Mouse (Mus musculus) liver (tissue): Measurements from ENCODE around the gene Eya2.
A peak's percentile ranks its signal among the peaks of the same experiment; 100 is the strongest.

Source experiments
- DNase-seq: peaks from one replicate; pipeline ENCODE4 v3.0.0-alpha.2; 2020; ENCODE audit warnings: mixed read lengths

The Eya2 gene

DNA sequence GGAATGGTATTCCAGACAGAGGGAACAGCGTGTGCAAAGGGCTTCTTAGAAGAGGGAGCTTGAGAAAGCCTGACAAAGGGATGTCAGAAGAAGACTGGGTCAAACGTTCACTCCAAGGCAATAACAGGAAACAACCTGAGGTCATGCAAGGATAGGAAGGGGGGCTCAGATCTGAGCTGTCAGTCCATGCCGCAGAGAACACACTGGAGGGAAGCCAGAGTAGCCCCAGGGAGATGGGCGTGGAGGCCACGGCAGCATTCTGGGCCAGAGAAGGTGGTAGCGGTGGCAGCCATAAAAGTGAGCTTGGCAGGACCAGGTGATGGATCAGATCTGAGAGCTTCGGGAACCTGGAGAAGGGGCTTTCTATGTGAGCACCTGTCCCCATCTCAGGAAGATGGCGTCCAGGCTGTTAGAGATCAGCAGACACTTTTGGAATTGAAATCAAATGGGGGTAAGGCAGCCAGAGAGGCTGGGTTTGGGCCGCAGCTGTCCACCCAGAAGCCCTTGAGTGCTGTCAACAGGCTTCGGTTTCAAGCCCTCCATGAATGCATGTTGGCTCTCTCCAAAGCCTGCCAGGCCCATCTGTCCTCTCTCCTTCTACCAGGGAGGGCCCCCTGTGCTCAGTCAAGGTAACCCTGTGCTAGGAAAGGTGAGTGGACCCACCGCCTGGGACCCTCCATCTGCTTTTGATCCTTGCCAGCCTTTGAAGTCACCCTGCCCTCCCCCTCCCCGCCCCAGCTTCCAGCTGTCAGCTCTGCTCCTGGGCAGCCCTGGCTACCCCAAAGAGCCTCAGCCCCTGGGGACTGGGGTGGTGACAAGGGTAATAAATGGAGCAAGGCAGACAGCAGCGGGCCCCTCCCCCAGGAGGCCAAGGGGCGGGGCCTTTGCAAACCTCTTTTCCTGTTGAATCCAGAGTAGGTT lies 58.4 kb downstream of the Eya2 start:
- DNase-seq = peak; percentile 53

- DNase-seq = no peak
These were observed 59.3 kb downstream of the Eya2 start for GRCm38 (mm10) chr2:165654151-165654550.

- no peak for DNase-seq
These were observed 60.1 kb downstream of the Eya2 start for GRCm38 (mm10) chr2:165654696-165655491.

DNA sequence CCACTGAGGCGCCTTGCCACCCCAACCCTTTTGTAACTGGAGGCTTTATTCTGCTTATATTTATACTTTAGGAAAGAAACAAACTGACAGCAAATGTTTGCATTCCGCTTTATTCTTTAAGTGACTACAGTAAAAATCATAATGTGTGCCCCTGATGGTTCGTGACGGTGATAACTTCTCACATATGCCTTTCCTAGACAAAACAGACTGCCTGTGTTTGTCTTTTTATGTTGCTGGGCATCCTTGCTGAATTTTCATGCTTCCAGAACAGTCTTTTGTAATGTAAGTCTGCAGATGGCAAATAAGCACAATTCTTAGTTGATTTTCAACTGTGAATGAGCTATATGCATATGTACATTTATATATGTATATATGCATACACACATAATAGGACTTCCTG lies 61.7 kb downstream of the Eya2 start:
- no peak for DNase-seq

DNA sequence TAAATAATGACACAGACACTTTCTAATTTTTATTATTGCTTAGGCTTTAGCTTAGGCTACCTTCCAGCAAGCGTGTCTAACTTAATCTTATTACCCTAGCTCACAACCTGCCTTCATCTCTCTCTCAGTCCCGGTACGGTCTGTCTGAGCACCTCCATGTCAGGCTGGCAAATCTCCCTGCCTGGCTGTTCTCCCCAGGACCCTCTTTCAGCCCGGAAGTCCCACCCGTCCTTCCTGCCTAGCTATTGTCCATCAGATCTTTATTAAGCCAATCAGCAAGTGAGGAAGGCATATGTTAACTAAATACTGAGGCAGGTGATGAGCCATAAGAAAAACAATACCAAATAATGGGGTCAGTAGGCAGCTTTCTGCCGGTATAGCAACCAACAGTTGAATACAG lies 62.1 kb downstream of the Eya2 start:
- no peak for DNase-seq

GRCm38 (mm10) chr2:165659552-165659951 lies 64.7 kb downstream of the Eya2 start:
- DNase-seq = no peak

GRCm38 (mm10) chr2:165663266-165663665 lies 68.4 kb downstream of the Eya2 start:
- DNase-seq = no peak

DNA sequence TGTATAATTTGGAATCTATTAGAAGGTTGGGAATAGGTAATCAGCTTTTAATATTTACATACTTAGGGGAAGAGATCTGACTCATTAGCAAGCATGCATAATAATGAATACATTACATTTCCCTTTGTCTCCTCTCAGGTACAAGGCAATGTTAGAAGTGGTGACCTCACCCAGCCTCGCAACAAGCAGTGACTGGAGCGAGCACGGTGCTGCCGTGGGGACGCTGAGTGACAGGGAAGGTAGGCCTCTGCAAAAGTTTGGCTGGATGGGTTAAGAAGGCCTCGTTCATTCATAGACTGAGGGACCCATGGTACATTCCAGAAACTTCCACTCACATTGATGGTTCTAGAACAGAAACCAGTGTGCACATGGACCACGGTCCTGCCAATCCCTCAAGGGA lies 69.8 kb downstream of the Eya2 start:
- DNase-seq = no peak

DNA sequence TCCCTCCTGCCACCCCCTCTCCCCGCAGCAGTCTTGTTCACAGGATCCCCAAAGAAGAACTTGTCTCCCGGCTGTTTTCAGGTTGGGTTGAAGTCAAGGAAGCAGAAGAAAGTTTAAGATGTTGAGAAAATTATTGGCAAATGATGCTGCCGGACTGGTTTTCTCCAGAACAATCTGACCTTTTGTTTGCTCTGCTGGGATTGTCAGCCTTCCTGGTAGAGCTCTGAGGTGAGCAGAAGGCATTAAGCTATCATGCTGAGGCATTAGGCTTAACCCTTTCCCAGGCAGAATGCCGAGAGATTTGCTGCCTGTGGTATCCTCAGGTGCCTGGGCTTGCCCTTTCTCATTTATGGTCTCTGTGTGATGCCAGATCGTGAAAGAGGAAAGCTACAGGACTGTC lies 70.3 kb downstream of the Eya2 start:
- no peak for DNase-seq

GRCm38 (mm10) chr2:165667096-165667495 lies 72.3 kb downstream of the Eya2 start:
- DNase-seq = no peak

- no peak for DNase-seq
These were observed 87.9 kb downstream of the Eya2 start for GRCm38 (mm10) chr2:165682719-165683118.

GRCm38 (mm10) chr2:165687516-165687915 lies 92.7 kb downstream of the Eya2 start:
- DNase-seq = no peak

- no peak for DNase-seq
These were observed 94.1 kb downstream of the Eya2 start for GRCm38 (mm10) chr2:165688896-165689295.

- DNase-seq = no peak
These were observed 96.2 kb downstream of the Eya2 start for GRCm38 (mm10) chr2:165691016-165691415.

GRCm38 (mm10) chr2:165692944-165693660 lies 98.3 kb downstream of the Eya2 start:
- DNase-seq = peak; percentile 20

DNA sequence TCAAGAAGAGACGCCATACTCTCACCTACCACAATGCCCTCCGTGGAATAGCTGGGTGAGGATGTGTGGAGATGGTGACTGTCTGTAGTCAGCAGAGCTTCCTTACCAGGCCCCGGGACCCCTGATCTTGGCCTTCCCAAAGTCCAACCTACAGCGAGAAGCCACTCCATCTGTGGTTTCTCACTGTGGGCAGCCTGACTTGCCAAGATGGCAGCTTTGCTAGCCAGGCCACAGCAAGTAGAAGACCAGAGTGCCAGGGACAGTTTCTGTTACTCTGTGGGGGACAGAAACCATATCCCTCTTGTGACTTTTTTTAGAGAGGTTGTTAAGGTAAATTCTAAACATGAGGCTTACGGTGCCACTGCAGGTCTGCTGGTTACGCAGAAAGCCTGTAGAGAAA lies 99.9 kb downstream of the Eya2 start:
- no peak for DNase-seq

GRCm38 (mm10) chr2:165700252-165700908 lies 105.5 kb downstream of the Eya2 start:
- no peak for DNase-seq

- no peak for DNase-seq
These were observed 108.4 kb downstream of the Eya2 start for GRCm38 (mm10) chr2:165703033-165703805.

DNA sequence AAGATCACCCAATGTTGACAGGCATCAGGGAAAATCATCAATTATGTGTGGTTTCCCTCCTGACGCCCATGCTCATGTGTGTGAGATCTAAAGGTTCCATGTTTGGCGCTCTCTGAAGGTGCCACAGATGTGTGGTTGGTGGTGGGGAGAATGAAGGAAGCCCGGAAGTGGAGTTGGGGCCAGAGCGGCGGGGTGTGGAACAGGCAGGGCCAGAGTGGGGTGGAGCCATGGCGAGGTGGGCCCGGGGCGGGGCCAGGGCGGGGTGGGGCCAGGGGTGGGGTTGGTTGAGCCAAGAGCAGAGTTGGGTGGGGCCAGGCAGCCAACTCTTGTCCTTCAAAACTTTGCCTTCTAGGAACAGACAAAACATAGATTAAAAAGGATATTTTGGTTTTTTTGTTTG lies 113.4 kb downstream of the Eya2 start:
- peak; percentile 44 for DNase-seq

DNA sequence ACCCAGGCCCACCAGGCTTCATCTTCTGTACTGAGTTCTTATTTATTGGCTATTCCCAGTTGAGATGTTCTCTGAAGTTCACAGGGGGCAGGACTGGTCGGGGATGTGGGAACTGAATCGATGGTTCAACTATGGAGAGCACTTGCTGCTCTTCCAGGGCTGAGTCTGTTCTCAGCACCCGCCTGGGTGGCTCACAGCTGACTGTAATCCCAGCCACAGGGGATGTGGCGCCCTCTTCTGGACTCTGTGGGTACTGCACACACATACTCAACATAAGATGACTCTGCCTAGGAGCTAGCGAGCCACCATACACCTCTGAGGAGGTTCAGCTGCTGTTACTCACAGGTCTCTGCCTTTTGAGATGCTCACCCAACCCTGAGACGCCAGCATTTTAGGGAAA lies 121.9 kb downstream of the Eya2 start:
- DNase-seq = no peak

- no peak for DNase-seq
These were observed 122.6 kb downstream of the Eya2 start for GRCm38 (mm10) chr2:165717182-165718176.
